Mouse (Mus musculus) lung, adult 2 months (tissue): ENCODE data around the gene Gadd45g. TPM values are rescaled to one million over a fixed set of nuclear protein-coding genes. Genes with fewer than 3 reads are reported as not detected.

ENCODE experiments used
- DNase-seq: peaks from one replicate; pipeline ENCODE4 v3.0.0; 2022
- H3K4me1 ChIP-seq: fragments of 200-500 bp; 2 replicates; pipeline ENCODE4 v1.6.1; 2011; ENCODE audit warnings: low read length; ENCODE audit not compliant: control insufficient read depth, insufficient read depth
- H3K4me3 ChIP-seq: fragments of 200-500 bp; replicated peaks from 2 replicates; pipeline ENCODE3; 2011; ENCODE audit warnings: low read depth, mild to moderate bottlenecking, control low read depth, low read length; ENCODE audit errors: extremely low read depth
- CTCF ChIP-seq: fragments of 200-500 bp; IDR thresholded peaks from 2 replicates; pipeline ENCODE4 v1.5.1; 2011; ENCODE audit warnings: mild to moderate bottlenecking, low read length, control low read depth; ENCODE audit not compliant: insufficient read depth
- POLR2A ChIP-seq: fragments of 200-500 bp; IDR thresholded peaks from 2 replicates; pipeline ENCODE4 v1.6.1; 2011; ENCODE audit warnings: low read depth, mild to moderate bottlenecking, control low read depth, low read length, borderline replicate concordance; ENCODE audit errors: extremely low read depth
- WGBS: fragments of 180-500 bp; shearing (Covaris S2); methylation state at CpG from one replicate; pipeline ENCODE4 v1.1.7; 2018; 5-methylcytosine and 5-hydroxymethylcytosine counted together
- polyA plus RNA-seq: library from polyadenylated mRNA; depleted of rRNA; stranded (reverse); fragments of >200 nt; gene quantifications from 2 replicates; pipeline ENCODE4 v1.2.3, GENCODE M21; 2012

Gene Gadd45g
- polyA plus RNA-seq, 1 experiment = 43.5 TPM

GRCm38 (mm10) chr13:51848481-51849240, 2.2 kb downstream of the Gadd45g start:
- H3K4me1 ChIP-seq = peaks cover 9% of the 10 kb centered on the region; the same call in 1 of the 2 replicates
- peak; percentile 51 for DNase-seq
- peak overlapping the region; percentile 95 for H3K4me3 ChIP-seq
- WGBS = 3% methylated on average over 20 of the region's 20 CpGs
- no peak for TF ChIP-seq CTCF
- TF ChIP-seq POLR2A = peak; percentile 9; the same call in 1 of the 2 replicates

GRCm38 (mm10) chr13:51849241-51850033, 3.0 kb downstream of the Gadd45g start:
- peak overlapping the region; percentile 25 for H3K4me3 ChIP-seq
- WGBS = 9% methylated on average over 25 of the region's 25 CpGs
- no peak for TF ChIP-seq CTCF
- 0 out of 2 replicates have a peak, but pooled peaks have one; percentile 5 for TF ChIP-seq POLR2A
- peak; percentile 56 for DNase-seq
- peaks cover 10% of the 10 kb centered on the region; the same call in 1 of the 2 replicates for H3K4me1 ChIP-seq

- H3K4me1 ChIP-seq = peaks cover 10% of the 10 kb centered on the region; the same call in 1 of the 2 replicates
Observed at GRCm38 (mm10) chr13:51850565-51850964, 4.1 kb downstream of the Gadd45g start.

GRCm38 (mm10) chr13:51852560-51853190, 6.2 kb downstream of the Gadd45g start:
- no peak for DNase-seq
- Histone ChIP-seq H3K4me3 (no peak overlapping the region), H3K4me1 (peaks cover 10% of the 10 kb centered on the region; the same call in 1 of the 2 replicates)
- 52% methylated on average over 7 of the region's 7 CpGs for WGBS
- TF ChIP-seq CTCF (no peak), POLR2A (no peak)

More at GRCm38 (mm10) chr13:51850565-51850964, 4.1 kb downstream of the Gadd45g start:
- TF ChIP-seq POLR2A = no peak
- TF ChIP-seq CTCF = no peak
- 76% methylated on average over 1 of the region's 1 CpGs for WGBS
- DNase-seq = no peak
- H3K4me3 ChIP-seq = no peak overlapping the region

- Histone ChIP-seq H3K4me3 (no peak overlapping the region), H3K4me1 (peaks cover 10% of the 10 kb centered on the region; the same call in 1 of the 2 replicates)
- TF ChIP-seq POLR2A (no peak), CTCF (no peak)
- DNase-seq = peak; percentile 60
- WGBS = 46% methylated on average over 16 of the region's 16 CpGs
Observed at GRCm38 (mm10) chr13:51853301-51854243, 7.1 kb downstream of the Gadd45g start.

GRCm38 (mm10) chr13:51855584-51855983, 9.1 kb downstream of the Gadd45g start:
- no peak for DNase-seq
- no peak for TF ChIP-seq POLR2A
- TF ChIP-seq CTCF = no peak
- Histone ChIP-seq H3K4me1 (peaks cover 6% of the 10 kb centered on the region; the same call in 1 of the 2 replicates), H3K4me3 (no peak overlapping the region)
- WGBS = 75% methylated on average over 5 of the region's 5 CpGs

- DNase-seq = no peak
- WGBS = 82% methylated on average over 5 of the region's 5 CpGs
- Histone ChIP-seq H3K4me1 (peaks cover 6% of the 10 kb centered on the region; the same call in 1 of the 2 replicates), H3K4me3 (no peak overlapping the region)
- TF ChIP-seq POLR2A = no peak
- TF ChIP-seq CTCF = no peak
Observed at GRCm38 (mm10) chr13:51857156-51857555, 10.7 kb downstream of the Gadd45g start.

- 62% methylated on average over 4 of the region's 4 CpGs for WGBS
- no peak overlapping the region for H3K4me3 ChIP-seq
- TF ChIP-seq POLR2A (no peak), CTCF (no peak)
- DNase-seq = no peak
- H3K4me1 ChIP-seq = peaks cover 3% of the 10 kb centered on the region; the same call in 1 of the 2 replicates
Observed at GRCm38 (mm10) chr13:51858475-51858874, 12.0 kb downstream of the Gadd45g start.
